Mouse (Mus musculus) heart, postnatal 0 days (tissue): Measurements from ENCODE around the gene Epc2. TPM values are rescaled to one million over a fixed set of nuclear protein-coding genes. Genes with fewer than 3 reads are reported as not detected.

Experiments
- ATAC-seq: fragments of 200-750 bp; cut with Nextera tagmentation; 2 replicates; pipeline ENCODE4 v1.8.0; 2017; ENCODE audit warnings: low read depth, moderate number of reproducible peaks, moderate library complexity; ENCODE audit not compliant: insufficient read depth
- DNase-seq: peaks from one replicate; pipeline ENCODE4 v3.0.0-alpha.2; 2016; ENCODE audit warnings: low spot score
- H3K27ac ChIP-seq: fragments of 300-500 bp; sonication (generic); 2 replicates; pipeline ENCODE4 v1.5.1; 2014; ENCODE audit warnings: low read depth, mild to moderate bottlenecking
- H3K27me3 ChIP-seq: fragments of 300-500 bp; sonication (generic); 2 replicates; pipeline ENCODE4 v1.6.1; 2014; ENCODE audit warnings: low read length, mixed read lengths; ENCODE audit not compliant: control insufficient read depth, insufficient read depth
- H3K36me3 ChIP-seq: fragments of 300-500 bp; sonication (generic); replicated peaks from 2 replicates; pipeline ENCODE4 v1.6.1; 2014; ENCODE audit warnings: low read length, mixed read lengths; ENCODE audit not compliant: control insufficient read depth, insufficient read depth
- H3K4me1 ChIP-seq: fragments of 300-500 bp; sonication (generic); 2 replicates; pipeline ENCODE4 v1.6.1; 2014; ENCODE audit warnings: antibody characterized with exemption; ENCODE audit not compliant: control insufficient read depth, insufficient read depth
- H3K4me2 ChIP-seq: fragments of 300-500 bp; sonication (generic); 2 replicates; pipeline ENCODE4 v1.6.1; 2014; ENCODE audit warnings: low read depth, mild to moderate bottlenecking, low read length, moderate library complexity
- H3K4me3 ChIP-seq: fragments of 300-500 bp; sonication (generic); 2 replicates; pipeline ENCODE4 v1.5.1; 2014; ENCODE audit warnings: low read depth, low read length
- H3K9ac ChIP-seq: fragments of 300-500 bp; sonication (generic); replicated peaks from 2 replicates; pipeline ENCODE4 v1.6.1; 2014; ENCODE audit warnings: low read depth, low read length, mixed read lengths
- H3K9me3 ChIP-seq: fragments of 300-500 bp; sonication (generic); replicated peaks from 2 replicates; pipeline ENCODE4 v1.6.1; 2016; ENCODE audit warnings: low read length; ENCODE audit not compliant: control insufficient read depth
- CTCF ChIP-seq: IDR thresholded peaks from 2 replicates; pipeline ENCODE4 v1.5.1; 2016; ENCODE audit warnings: antibody characterized with exemption, control low read depth, low read depth
- EP300 ChIP-seq: IDR thresholded peaks from 2 replicates; pipeline ENCODE4 v1.6.1; 2016; ENCODE audit warnings: antibody characterized with exemption, low read depth
- WGBS: fragments of 180-500 bp; shearing (Covaris S2); extraction: QIAGEN DNeasy Blood & Tissue Kit; methylation state at CpG from one replicate; pipeline ENCODE4 v1.1.7; 2014; 5-methylcytosine and 5-hydroxymethylcytosine counted together
- polyA plus RNA-seq: library from polyadenylated mRNA; unstranded; fragments of >200 nt; fragmentation: Nextera tagmentation; extraction: Ambion mirVana; gene quantifications from 2 replicates; pipeline ENCODE4 v1.2.1, GENCODE M21; 2015
- total RNA-seq: library from RNA; depleted of rRNA; stranded (reverse); fragments of >200 nt; gene quantifications from 2 replicates; pipeline ENCODE4 v1.2.3, GENCODE M21; 2014; ENCODE audit warnings: low replicate concordance; rRNA removed

Gene Epc2
- total and polyA plus RNA-seq, 2 experiments from 2014 or later, result 3.2 to 7.1 TPM

GRCm38 (mm10) chr2:49583311-49583710 lies 132.0 kb downstream of the Epc2 start:
- H3K9ac ChIP-seq, result no peak overlapping the region
- H3K27ac ChIP-seq, result no peak overlapping the region
- H3K4me2 ChIP-seq, result no peak overlapping the region
- H3K27me3 ChIP-seq, result no peaks in the 10 kb centered on the region
- 77% methylated on average over 2 of the region's 2 CpGs for WGBS
- no peaks in the 10 kb centered on the region for H3K4me1 ChIP-seq
- H3K36me3 ChIP-seq, result no peaks in the 10 kb centered on the region
- ATAC-seq, result no peak
- H3K4me3 ChIP-seq, result no peak overlapping the region
- DNase-seq, result no peak
- TF ChIP-seq CTCF (no peak), EP300 (no peak)
- no peaks in the 10 kb centered on the region for H3K9me3 ChIP-seq

- Histone ChIP-seq H3K4me2 (no peak overlapping the region), H3K9me3 (no peaks in the 10 kb centered on the region), H3K27ac (no peak overlapping the region), H3K4me1 (no peaks in the 10 kb centered on the region), H3K9ac (no peak overlapping the region), H3K4me3 (no peak overlapping the region), H3K36me3 (no peaks in the 10 kb centered on the region), H3K27me3 (no peaks in the 10 kb centered on the region)
- TF ChIP-seq EP300, result no peak
- TF ChIP-seq CTCF, result no peak
- ATAC-seq (no peak), DNase-seq (no peak)
- 64% methylated on average over 5 of the region's 5 CpGs for WGBS
These were observed 139.2 kb downstream of the Epc2 start for GRCm38 (mm10) chr2:49590450-49590849.

GRCm38 (mm10) chr2:49592926-49593325 lies 141.6 kb downstream of the Epc2 start:
- TF ChIP-seq EP300 (no peak), CTCF (no peak)
- no peak overlapping the region for H3K4me3 ChIP-seq

GRCm38 (mm10) chr2:49594886-49595285 lies 143.6 kb downstream of the Epc2 start:
- H3K36me3 ChIP-seq, result no peaks in the 10 kb centered on the region
- WGBS, result 82% methylated on average over 7 of the region's 7 CpGs
- no peaks in the 10 kb centered on the region for H3K9me3 ChIP-seq
- TF ChIP-seq EP300 (no peak), CTCF (no peak)
- ATAC-seq, result no peak
- no peaks in the 10 kb centered on the region for H3K27me3 ChIP-seq
- H3K4me1 ChIP-seq, result no peaks in the 10 kb centered on the region
- H3K4me3 ChIP-seq, result no peak overlapping the region
- no peak overlapping the region for H3K27ac ChIP-seq
- no peak overlapping the region for H3K4me2 ChIP-seq
- DNase-seq, result no peak
- H3K9ac ChIP-seq, result no peak overlapping the region

More at GRCm38 (mm10) chr2:49592926-49593325, 141.6 kb downstream of the Epc2 start:
- no peaks in the 10 kb centered on the region for H3K27me3 ChIP-seq
- no peaks in the 10 kb centered on the region for H3K4me1 ChIP-seq
- no peak overlapping the region for H3K27ac ChIP-seq
- H3K9me3 ChIP-seq, result no peaks in the 10 kb centered on the region
- DNase-seq (no peak), ATAC-seq (no peak)
- H3K4me2 ChIP-seq, result no peak overlapping the region
- H3K36me3 ChIP-seq, result no peaks in the 10 kb centered on the region
- no peak overlapping the region for H3K9ac ChIP-seq

GRCm38 (mm10) chr2:49596318-49596717 lies 145.0 kb downstream of the Epc2 start:
- TF ChIP-seq EP300 (no peak), CTCF (no peak)
- H3K4me2 ChIP-seq, result no peak overlapping the region
- H3K9me3 ChIP-seq, result no peaks in the 10 kb centered on the region

GRCm38 (mm10) chr2:49600021-49600681 lies 148.9 kb downstream of the Epc2 start:
- WGBS, result 60% methylated on average over 7 of the region's 7 CpGs
- Histone ChIP-seq H3K4me1 (no peaks in the 10 kb centered on the region), H3K27me3 (no peaks in the 10 kb centered on the region), H3K27ac (no peak overlapping the region), H3K4me2 (no peak overlapping the region), H3K9ac (no peak overlapping the region), H3K36me3 (no peaks in the 10 kb centered on the region), H3K9me3 (0 out of 2 replicates have a peak, but pooled peaks cover 3% of the 10 kb centered on the region), H3K4me3 (no peak overlapping the region)
- DNase-seq (no peak), ATAC-seq (no peak)
- TF ChIP-seq EP300 (no peak), CTCF (no peak)

More at GRCm38 (mm10) chr2:49596318-49596717, 145.0 kb downstream of the Epc2 start:
- Histone ChIP-seq H3K4me3 (no peak overlapping the region), H3K9ac (no peak overlapping the region), H3K4me1 (no peaks in the 10 kb centered on the region), H3K36me3 (no peaks in the 10 kb centered on the region), H3K27me3 (no peaks in the 10 kb centered on the region), H3K27ac (no peak overlapping the region)
- no peak for ATAC-seq
- WGBS, result 37% methylated on average over 3 of the region's 3 CpGs
- no peak for DNase-seq

Other genes starting within 250 kb of the Epc2 start
- 0.58 and 0.76 TPM in 2 replicates for gene Kif5c, start 167.8 kb downstream of the Epc2 start, total RNA-seq
- 0.34 and 0.45 TPM in 2 replicates for gene Kif5c, start 167.8 kb downstream of the Epc2 start, polyA plus RNA-seq